Mouse (Mus musculus): ENCODE data around the gene Pgm3.

Pgm3 gene

GRCm38 (mm10) chr9:86569314-86569910, 2.2 kb downstream of the Pgm3 start:
- DNase-seq (ENCODE audit: low spot score) = no peak

GRCm38 (mm10) chr9:86560543-86560942, 11.1 kb downstream of the Pgm3 start:
- no peak for DNase-seq (ENCODE audit: low spot score)

GRCm38 (mm10) chr9:86554641-86555040, 17.0 kb downstream of the Pgm3 start:
- DNase-seq (ENCODE audit: low spot score) = no peak

GRCm38 (mm10) chr9:86553886-86554285, 17.8 kb downstream of the Pgm3 start:
- no peak for DNase-seq (ENCODE audit: low spot score)

GRCm38 (mm10) chr9:86550717-86551116, 20.9 kb downstream of the Pgm3 start:
- no peak for DNase-seq (ENCODE audit: low spot score)

GRCm38 (mm10) chr9:86549637-86550162, 21.9 kb downstream of the Pgm3 start:
- DNase-seq (ENCODE audit: low spot score) = no peak

- no peak for DNase-seq (ENCODE audit: low spot score)
Measured at GRCm38 (mm10) chr9:86544559-86544958, 27.1 kb downstream of the Pgm3 start.

GRCm38 (mm10) chr9:86543451-86543850, 28.2 kb downstream of the Pgm3 start:
- no peak for DNase-seq (ENCODE audit: low spot score)

- DNase-seq (ENCODE audit: low spot score) = no peak
Measured at GRCm38 (mm10) chr9:86534071-86534470, 37.6 kb downstream of the Pgm3 start.

GRCm38 (mm10) chr9:86525600-86525999, 46.0 kb downstream of the Pgm3 start:
- no peak for DNase-seq (ENCODE audit: low spot score)

GRCm38 (mm10) chr9:86522335-86522734, 49.3 kb downstream of the Pgm3 start:
- no peak for DNase-seq (ENCODE audit: low spot score)

GRCm38 (mm10) chr9:86514798-86515197, 56.8 kb downstream of the Pgm3 start:
- DNase-seq (ENCODE audit: low spot score) = no peak

GRCm38 (mm10) chr9:86514390-86514789, 57.3 kb downstream of the Pgm3 start:
- no peak for DNase-seq (ENCODE audit: low spot score)

GRCm38 (mm10) chr9:86513733-86514132, 57.9 kb downstream of the Pgm3 start:
- DNase-seq (ENCODE audit: low spot score) = no peak

- DNase-seq (ENCODE audit: low spot score) = no peak
Measured at GRCm38 (mm10) chr9:86507437-86507836, 64.2 kb downstream of the Pgm3 start.

All from spleen, adult 12 weeks (tissue).